Mouse (Mus musculus) bone marrow macrophage, adult 2 months (primary cell): ENCODE measurements around the gene Triobp. TPM values are rescaled to one million over a fixed set of nuclear protein-coding genes. Genes with fewer than 3 reads are reported as not detected.

ENCODE experiments used
- H3K27ac ChIP-seq: 2 replicates; pipeline ENCODE4 v1.5.1; 2012; ENCODE audit warnings: low read depth, low read length; ENCODE audit not compliant: insufficient read depth
- H3K4me1 ChIP-seq: 2 replicates; pipeline ENCODE4 v1.6.1; 2012; ENCODE audit warnings: low read length; ENCODE audit not compliant: control insufficient read depth, insufficient read depth
- H3K4me3 ChIP-seq: 2 replicates; pipeline ENCODE4 v1.5.1; 2012; ENCODE audit warnings: mild to moderate bottlenecking, low read length, moderate library complexity; ENCODE audit not compliant: insufficient read depth
- CTCF ChIP-seq: IDR thresholded peaks from 2 replicates; pipeline ENCODE4 v1.5.1; 2012; ENCODE audit warnings: low read depth, mild to moderate bottlenecking, low read length, moderate library complexity
- POLR2A ChIP-seq: IDR thresholded peaks from 2 replicates; pipeline ENCODE4 v1.6.1; 2012; ENCODE audit warnings: mild to moderate bottlenecking, low read depth, low read length, borderline replicate concordance
- polyA plus RNA-seq: library from polyadenylated mRNA; stranded (reverse); fragments of >200 nt; gene quantifications from 2 replicates; pipeline ENCODE4 v1.2.4, GENCODE M21; 2012; ENCODE audit not compliant: missing spikeins, insufficient read depth, insufficient read length

Triobp gene
- polyA plus RNA-seq, 1 experiment, result 33.2 TPM

- H3K4me3 ChIP-seq, result peak overlapping the region; percentile 87; the same call in 1 of the 2 replicates
- no peak overlapping the region for H3K27ac ChIP-seq
- H3K4me1 ChIP-seq, result peaks cover 11% of the 10 kb centered on the region
- TF ChIP-seq POLR2A (no peak), CTCF (no peak)
These were observed 36.8 kb downstream of the Triobp start for GRCm38 (mm10) chr15:78984286-78984778.

- Histone ChIP-seq H3K27ac (no peak overlapping the region), H3K4me1 (peaks cover 9% of the 10 kb centered on the region), H3K4me3 (no peak overlapping the region)
- TF ChIP-seq POLR2A (no peak), CTCF (no peak)
These were observed 39.2 kb downstream of the Triobp start for GRCm38 (mm10) chr15:78986536-78987220.

- H3K4me3 ChIP-seq, result no peak overlapping the region
- H3K4me1 ChIP-seq, result peaks cover 5% of the 10 kb centered on the region; the same call in 1 of the 2 replicates
- TF ChIP-seq POLR2A, result no peak
- no peak for TF ChIP-seq CTCF
- H3K27ac ChIP-seq, result no peak overlapping the region
These were observed 41.0 kb downstream of the Triobp start for GRCm38 (mm10) chr15:78988499-78988971.

- no peak overlapping the region for H3K4me3 ChIP-seq
- H3K27ac ChIP-seq, result no peak overlapping the region
- no peaks in the 10 kb centered on the region for H3K4me1 ChIP-seq
- no peak for TF ChIP-seq CTCF
- TF ChIP-seq POLR2A, result no peak
These were observed 41.9 kb downstream of the Triobp start for GRCm38 (mm10) chr15:78989152-78990092.

GRCm38 (mm10) chr15:78990093-78990463 is 42.6 kb downstream of the Triobp start:
- TF ChIP-seq CTCF, result no peak
- no peak for TF ChIP-seq POLR2A
- Histone ChIP-seq H3K27ac (no peak overlapping the region), H3K4me1 (no peaks in the 10 kb centered on the region), H3K4me3 (no peak overlapping the region)

GRCm38 (mm10) chr15:78990970-78991525 is 43.5 kb downstream of the Triobp start:
- Histone ChIP-seq H3K27ac (no peak overlapping the region), H3K4me3 (no peak overlapping the region), H3K4me1 (peaks cover 2% of the 10 kb centered on the region; the same call in 1 of the 2 replicates)
- TF ChIP-seq CTCF (no peak), POLR2A (no peak)

GRCm38 (mm10) chr15:78992235-78992634 is 44.7 kb downstream of the Triobp start:
- Histone ChIP-seq H3K4me1 (peaks cover 10% of the 10 kb centered on the region), H3K27ac (no peak overlapping the region), H3K4me3 (no peak overlapping the region)
- TF ChIP-seq CTCF, result no peak
- no peak for TF ChIP-seq POLR2A

GRCm38 (mm10) chr15:78992925-78993324 is 45.4 kb downstream of the Triobp start:
- H3K4me3 ChIP-seq, result no peak overlapping the region
- H3K4me1 ChIP-seq, result peaks cover 10% of the 10 kb centered on the region
- no peak overlapping the region for H3K27ac ChIP-seq
- TF ChIP-seq POLR2A (no peak), CTCF (no peak)

- peaks cover 10% of the 10 kb centered on the region for H3K4me1 ChIP-seq
- no peak for TF ChIP-seq POLR2A
- TF ChIP-seq CTCF, result no peak
- no peak overlapping the region for H3K27ac ChIP-seq
- no peak overlapping the region for H3K4me3 ChIP-seq
These were observed 48.4 kb downstream of the Triobp start for GRCm38 (mm10) chr15:78995916-78996315.
